Mouse (Mus musculus) hindbrain, embryonic 12.5 days (tissue): ENCODE data around the gene Rtl10. TPM values are rescaled to one million over a fixed set of nuclear protein-coding genes. Genes with fewer than 3 reads are reported as not detected.

ENCODE experiments used
- ATAC-seq: fragments of 200-750 bp; cut with Nextera tagmentation; 2 replicates; pipeline ENCODE4 v1.8.0; 2017; ENCODE audit warnings: moderate TSS enrichment; ENCODE audit not compliant: low FRiP score
- H3K27ac ChIP-seq: fragments of 300-500 bp; sonication (generic); 2 replicates; pipeline ENCODE4 v1.5.1; 2016; ENCODE audit warnings: mild to moderate bottlenecking
- H3K27me3 ChIP-seq: fragments of 300-500 bp; sonication (generic); 2 replicates; pipeline ENCODE4 v1.6.1; 2016; ENCODE audit warnings: mild to moderate bottlenecking
- H3K36me3 ChIP-seq: fragments of 300-500 bp; sonication (generic); 2 replicates; pipeline ENCODE4 v1.6.1; 2016; ENCODE audit warnings: mild to moderate bottlenecking
- H3K4me1 ChIP-seq: fragments of 300-500 bp; sonication (generic); 2 replicates; pipeline ENCODE4 v1.6.1; 2016
- H3K4me2 ChIP-seq: fragments of 300-500 bp; sonication (generic); replicated peaks from 2 replicates; pipeline ENCODE4 v1.6.1; 2016; ENCODE audit warnings: mild to moderate bottlenecking
- H3K4me3 ChIP-seq: fragments of 300-500 bp; sonication (generic); 2 replicates; pipeline ENCODE4 v1.5.1; 2016; ENCODE audit warnings: mild to moderate bottlenecking
- H3K9ac ChIP-seq: fragments of 300-500 bp; sonication (generic); 2 replicates; pipeline ENCODE4 v1.6.1; 2016; ENCODE audit warnings: mild to moderate bottlenecking, moderate library complexity
- H3K9me3 ChIP-seq: fragments of 300-500 bp; sonication (generic); replicated peaks from 2 replicates; pipeline ENCODE4 v1.6.1; 2016; ENCODE audit warnings: mild to moderate bottlenecking
- WGBS: fragments of 180-500 bp; shearing (Covaris S2); methylation state at CpG from one replicate; pipeline ENCODE4 v1.1.7; 2016; 5-methylcytosine and 5-hydroxymethylcytosine counted together
- polyA plus RNA-seq: library from polyadenylated mRNA; unstranded; fragments of >200 nt; fragmentation: Nextera tagmentation; extraction: Ambion mirVana; gene quantifications from 2 replicates; pipeline ENCODE4 v1.2.1, GENCODE M21; 2016

The Rtl10 gene
- polyA plus RNA-seq, result 2.3 and 2.9 TPM in 2 replicates

DNA sequence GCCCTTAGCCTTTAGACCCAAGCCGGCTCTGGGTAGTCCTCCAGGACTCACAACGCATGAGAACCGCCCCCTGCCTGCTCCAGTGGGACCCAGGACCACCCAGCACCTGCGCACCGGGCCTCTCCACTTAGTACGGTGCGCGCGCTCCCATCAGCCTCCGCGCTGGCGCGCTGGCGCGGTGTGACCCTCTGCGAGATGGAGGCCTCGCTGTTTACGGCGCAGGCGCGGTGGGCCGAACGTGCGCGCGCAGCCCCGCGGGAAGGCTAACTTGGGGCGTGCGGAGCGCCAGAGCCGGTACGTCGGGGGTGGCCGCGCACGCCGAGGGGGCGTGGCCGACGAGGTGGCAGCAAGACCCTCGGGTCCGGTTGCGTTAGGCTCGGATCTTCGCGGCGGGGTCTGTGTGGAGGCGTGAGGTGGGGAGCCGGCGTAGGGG is at the start of gene Rtl10, which contains the start of gene Gnb1l:
Gene Rtl10, plus strand, starts transcription at position 344 of the 433 bp plus-strand sequence.
Gene Gnb1l, plus strand, starts transcription at position 156 of the 433 bp plus-strand sequence.
- peak; percentile 98 for ATAC-seq
- Histone ChIP-seq H3K4me2 (peak within 1 kb of the TSS; percentile 81), H3K27me3 (no peaks in the 10 kb centered on the region), H3K9ac (peak within 1 kb of the TSS; percentile 77), H3K27ac (peak within 1 kb of the TSS; percentile 90), H3K36me3 (peaks cover 21% of the 10 kb centered on the region), H3K4me1 (peaks cover 16% of the 10 kb centered on the region), H3K9me3 (0 out of 2 replicates have a peak, but pooled peaks cover 3% of the 10 kb centered on the region), H3K4me3 (peak within 1 kb of the TSS; percentile 59)
- WGBS, result 1% methylated on average over 51 of the region's 51 CpGs

- 98% methylated on average over 3 of the region's 4 CpGs for WGBS
- ATAC-seq, result no peak
- Histone ChIP-seq H3K4me3 (no peak overlapping the region), H3K4me1 (0 out of 2 replicates have a peak, but pooled peaks cover 3% of the 10 kb centered on the region), H3K27ac (no peak overlapping the region), H3K36me3 (peaks cover 6% of the 10 kb centered on the region; the same call in 1 of the 2 replicates), H3K9ac (no peak overlapping the region), H3K27me3 (0 out of 2 replicates have a peak, but pooled peaks cover 3% of the 10 kb centered on the region), H3K4me2 (no peak overlapping the region), H3K9me3 (no peaks in the 10 kb centered on the region)
Measured at GRCm38 (mm10) chr16:18449005-18449404, 49.7 kb upstream of the Rtl10 start.

DNA sequence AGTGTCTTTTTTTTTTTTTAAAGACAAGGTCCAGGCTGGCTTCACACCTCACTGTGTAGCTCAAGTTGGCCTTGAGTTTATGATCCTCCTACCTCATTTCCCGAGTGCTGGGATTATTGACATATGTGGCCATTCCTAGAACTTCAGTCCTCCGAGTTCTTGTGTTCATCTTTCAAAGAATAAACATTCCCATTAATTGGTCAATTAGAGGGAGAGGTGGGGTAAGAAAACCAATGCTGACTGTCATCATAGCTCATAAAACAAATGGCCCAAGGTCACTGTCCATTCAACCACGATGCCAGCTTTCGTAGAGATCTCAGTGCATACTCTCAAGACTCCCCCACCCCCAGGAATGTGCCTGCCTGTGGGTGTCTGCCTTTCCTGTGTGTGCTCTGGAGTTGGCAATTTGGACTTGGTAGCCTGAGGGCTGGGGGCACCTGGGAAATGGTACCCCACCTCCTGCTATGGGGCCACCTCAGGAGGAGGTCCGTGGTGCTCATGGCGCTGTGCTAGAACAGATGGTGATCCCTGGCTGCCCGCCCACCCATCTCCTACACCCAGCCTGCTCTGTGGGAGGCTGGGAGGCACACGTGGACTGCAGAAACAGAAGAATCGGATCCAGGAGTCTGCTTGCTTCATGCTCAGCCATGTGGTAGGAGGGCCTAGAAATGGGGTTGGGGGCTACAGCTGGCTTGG is 47.1 kb upstream of the Rtl10 start:
- H3K27me3 ChIP-seq, result 0 out of 2 replicates have a peak, but pooled peaks cover 3% of the 10 kb centered on the region
- 0 out of 2 replicates have a peak, but pooled peaks cover 3% of the 10 kb centered on the region for H3K4me1 ChIP-seq
- ATAC-seq, result no peak
- 63% methylated on average over 9 of the region's 9 CpGs for WGBS
- H3K36me3 ChIP-seq, result peaks cover 2% of the 10 kb centered on the region; the same call in 1 of the 2 replicates
- H3K9me3 ChIP-seq, result no peaks in the 10 kb centered on the region
- H3K27ac ChIP-seq, result no peak overlapping the region
- no peak overlapping the region for H3K4me3 ChIP-seq
- no peak overlapping the region for H3K9ac ChIP-seq
- H3K4me2 ChIP-seq, result no peak overlapping the region

DNA sequence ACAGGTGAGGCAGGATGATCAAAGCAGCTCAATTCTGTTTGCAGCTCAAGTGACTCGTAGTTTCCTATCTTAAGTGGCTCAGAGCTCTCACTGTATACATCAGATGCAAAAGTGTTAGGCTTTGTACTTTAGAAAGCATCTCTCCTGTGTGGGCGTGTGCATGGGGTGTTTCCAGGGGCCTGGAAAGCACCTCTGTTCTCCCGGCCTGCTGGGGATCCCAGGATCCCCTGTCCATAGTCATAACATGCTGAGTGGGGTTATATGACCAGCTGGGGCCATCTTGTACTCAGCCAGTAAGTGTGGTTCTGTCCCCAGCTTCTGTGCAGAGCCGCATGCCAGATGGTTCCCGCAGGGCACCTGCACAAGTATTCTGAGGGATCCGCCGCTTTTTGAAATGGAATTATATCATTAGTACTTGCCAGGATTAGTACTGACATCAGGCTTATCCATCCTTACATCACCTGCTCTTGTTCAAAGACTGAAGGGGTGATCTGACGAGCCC is 46.3 kb upstream of the Rtl10 start:
- H3K4me2 ChIP-seq, result no peak overlapping the region
- peaks cover 7% of the 10 kb centered on the region; the same call in 1 of the 2 replicates for H3K36me3 ChIP-seq
- no peak overlapping the region for H3K4me3 ChIP-seq
- ATAC-seq, result no peak
- 85% methylated on average over 8 of the region's 8 CpGs for WGBS
- H3K9me3 ChIP-seq, result no peaks in the 10 kb centered on the region
- no peak overlapping the region for H3K27ac ChIP-seq
- H3K27me3 ChIP-seq, result 0 out of 2 replicates have a peak, but pooled peaks cover 3% of the 10 kb centered on the region
- H3K9ac ChIP-seq, result no peak overlapping the region
- 0 out of 2 replicates have a peak, but pooled peaks cover 3% of the 10 kb centered on the region for H3K4me1 ChIP-seq

GRCm38 (mm10) chr16:18453846-18454245 is 44.9 kb upstream of the Rtl10 start:
- ATAC-seq, result no peak
- H3K4me2 ChIP-seq, result no peak overlapping the region
- peaks cover 4% of the 10 kb centered on the region for H3K27me3 ChIP-seq
- no peak overlapping the region for H3K9ac ChIP-seq
- peaks cover 7% of the 10 kb centered on the region; the same call in 1 of the 2 replicates for H3K36me3 ChIP-seq
- H3K27ac ChIP-seq, result no peak overlapping the region
- peaks cover 4% of the 10 kb centered on the region for H3K4me1 ChIP-seq
- H3K9me3 ChIP-seq, result no peaks in the 10 kb centered on the region
- WGBS, result 37% methylated on average over 5 of the region's 5 CpGs
- no peak overlapping the region for H3K4me3 ChIP-seq

- Histone ChIP-seq H3K4me2 (no peak overlapping the region), H3K27ac (no peak overlapping the region), H3K9me3 (no peaks in the 10 kb centered on the region), H3K9ac (no peak overlapping the region), H3K27me3 (peaks cover 7% of the 10 kb centered on the region), H3K36me3 (peaks cover 7% of the 10 kb centered on the region; the same call in 1 of the 2 replicates), H3K4me1 (peaks cover 20% of the 10 kb centered on the region), H3K4me3 (no peak overlapping the region)
- no peak for ATAC-seq
- WGBS, result 87% methylated on average over 6 of the region's 6 CpGs
Measured at GRCm38 (mm10) chr16:18455407-18455806, 43.3 kb upstream of the Rtl10 start.

DNA sequence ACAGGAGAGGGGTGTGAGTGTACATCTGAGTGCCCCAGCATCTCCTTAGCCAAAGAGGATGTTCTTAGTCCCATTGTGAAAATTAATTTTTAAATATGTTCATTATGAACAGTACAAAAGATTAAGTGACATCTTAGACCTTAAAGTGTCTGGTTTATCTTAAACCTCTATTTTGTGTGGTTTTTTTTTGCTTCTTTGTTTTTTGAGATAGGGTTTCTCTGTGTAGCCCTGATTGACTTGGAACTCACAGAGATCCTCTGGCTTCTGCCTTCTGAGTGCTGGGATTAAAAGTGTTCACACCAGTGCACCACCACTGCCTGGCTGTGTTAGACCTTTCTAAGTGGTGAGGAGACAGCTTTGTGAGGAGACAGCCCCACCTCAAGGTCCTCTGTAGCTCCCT is 40.0 kb upstream of the Rtl10 start:
- Histone ChIP-seq H3K27me3 (peaks cover 10% of the 10 kb centered on the region), H3K9ac (no peak overlapping the region), H3K27ac (no peak overlapping the region), H3K4me3 (no peak overlapping the region), H3K4me2 (no peak overlapping the region), H3K36me3 (peaks cover 7% of the 10 kb centered on the region; the same call in 1 of the 2 replicates), H3K9me3 (no peaks in the 10 kb centered on the region), H3K4me1 (peaks cover 20% of the 10 kb centered on the region)
- no peak for ATAC-seq

GRCm38 (mm10) chr16:18459335-18459954 is 39.3 kb upstream of the Rtl10 start:
- WGBS, result 10% methylated on average over 12 of the region's 12 CpGs

DNA sequence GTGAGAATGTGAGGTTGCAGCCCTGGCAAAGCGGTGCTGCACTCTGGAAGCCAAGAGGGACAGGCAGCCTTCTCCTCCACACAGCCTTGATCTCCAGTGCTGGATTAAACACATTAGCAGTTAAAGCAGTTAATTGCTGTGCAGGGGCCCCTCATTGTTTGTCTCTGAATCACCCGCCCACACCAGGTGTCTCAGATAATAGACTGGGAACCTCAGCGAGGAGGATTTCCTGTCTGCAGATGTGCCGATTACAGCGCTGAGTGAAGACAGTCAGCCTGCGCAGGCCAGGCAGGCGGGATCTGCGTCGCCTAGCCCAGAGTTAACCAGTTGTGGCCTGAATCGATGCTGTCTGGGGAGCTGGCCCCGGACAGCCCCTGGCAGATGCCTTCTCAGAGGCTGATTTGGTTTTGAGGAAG is 38.7 kb upstream of the Rtl10 start:
- H3K4me1 ChIP-seq, result peaks cover 17% of the 10 kb centered on the region
- peak overlapping the region; percentile 44 for H3K9ac ChIP-seq
- no peaks in the 10 kb centered on the region for H3K9me3 ChIP-seq
- H3K27ac ChIP-seq, result peak overlapping the region; percentile 66
- peak overlapping the region; percentile 39 for H3K4me2 ChIP-seq
- peak; percentile 79 for ATAC-seq
- peaks cover 18% of the 10 kb centered on the region for H3K27me3 ChIP-seq
- peak overlapping the region; percentile 2; the same call in 1 of the 2 replicates for H3K4me3 ChIP-seq
- WGBS, result 1% methylated on average over 11 of the region's 11 CpGs
- peaks cover 7% of the 10 kb centered on the region; the same call in 1 of the 2 replicates for H3K36me3 ChIP-seq

More at GRCm38 (mm10) chr16:18459335-18459954, 39.3 kb upstream of the Rtl10 start:
- peaks cover 17% of the 10 kb centered on the region for H3K4me1 ChIP-seq
- peak overlapping the region; percentile 2; the same call in 1 of the 2 replicates for H3K4me3 ChIP-seq
- H3K9me3 ChIP-seq, result no peaks in the 10 kb centered on the region
- H3K36me3 ChIP-seq, result peaks cover 7% of the 10 kb centered on the region; the same call in 1 of the 2 replicates
- H3K9ac ChIP-seq, result peak overlapping the region; percentile 44
- peaks cover 14% of the 10 kb centered on the region for H3K27me3 ChIP-seq
- ATAC-seq, result peak; percentile 36
- H3K4me2 ChIP-seq, result peak overlapping the region; percentile 39
- H3K27ac ChIP-seq, result peak overlapping the region; percentile 66

DNA sequence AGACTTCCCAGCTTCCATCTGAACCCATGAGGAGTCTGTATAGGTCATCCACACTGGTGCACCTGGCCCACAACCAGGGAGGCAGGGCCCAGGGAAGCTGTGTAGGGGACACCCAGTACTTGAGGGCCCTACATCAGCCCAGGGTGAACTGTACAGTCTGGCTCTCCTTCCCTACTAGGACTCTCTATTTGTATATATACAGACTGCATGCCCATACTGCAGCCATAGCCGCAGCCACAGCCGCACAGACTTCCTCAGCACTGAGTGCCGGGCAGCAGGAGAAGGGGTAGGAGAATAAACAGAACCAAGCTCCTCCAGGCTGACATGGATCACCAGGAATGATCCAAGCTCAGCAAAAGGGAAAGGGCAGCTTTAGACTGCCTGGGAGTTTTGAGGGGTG is 37.9 kb upstream of the Rtl10 start:
- peaks cover 17% of the 10 kb centered on the region for H3K4me1 ChIP-seq
- H3K9me3 ChIP-seq, result no peaks in the 10 kb centered on the region
- ATAC-seq, result no peak
- H3K36me3 ChIP-seq, result peaks cover 7% of the 10 kb centered on the region; the same call in 1 of the 2 replicates
- no peak overlapping the region for H3K27ac ChIP-seq
- 90% methylated on average over 3 of the region's 3 CpGs for WGBS
- H3K9ac ChIP-seq, result no peak overlapping the region
- peaks cover 21% of the 10 kb centered on the region for H3K27me3 ChIP-seq
- no peak overlapping the region for H3K4me3 ChIP-seq
- no peak overlapping the region for H3K4me2 ChIP-seq

GRCm38 (mm10) chr16:18462031-18462430 is 36.7 kb upstream of the Rtl10 start:
- peaks cover 17% of the 10 kb centered on the region for H3K4me1 ChIP-seq

GRCm38 (mm10) chr16:18462598-18462997 is 36.1 kb upstream of the Rtl10 start:
- no peak for ATAC-seq

More at GRCm38 (mm10) chr16:18462031-18462430, 36.7 kb upstream of the Rtl10 start:
- Histone ChIP-seq H3K27me3 (peaks cover 21% of the 10 kb centered on the region), H3K27ac (no peak overlapping the region), H3K4me3 (no peak overlapping the region), H3K4me2 (no peak overlapping the region), H3K9me3 (no peaks in the 10 kb centered on the region), H3K9ac (no peak overlapping the region), H3K36me3 (0 out of 2 replicates have a peak, but pooled peaks cover 1% of the 10 kb centered on the region)
- ATAC-seq, result no peak
- 55% methylated on average over 9 of the region's 9 CpGs for WGBS

More at GRCm38 (mm10) chr16:18462598-18462997, 36.1 kb upstream of the Rtl10 start:
- Histone ChIP-seq H3K27ac (no peak overlapping the region), H3K27me3 (peaks cover 21% of the 10 kb centered on the region), H3K9me3 (no peaks in the 10 kb centered on the region), H3K4me3 (no peak overlapping the region), H3K36me3 (no peaks in the 10 kb centered on the region), H3K9ac (no peak overlapping the region), H3K4me2 (no peak overlapping the region), H3K4me1 (peaks cover 17% of the 10 kb centered on the region)
- WGBS, result 54% methylated on average over 8 of the region's 8 CpGs
